Mouse (Mus musculus) kidney, postnatal 0 days (tissue): ENCODE results near the gene Ddx4. TPM values are rescaled to one million over a fixed set of nuclear protein-coding genes. Genes with fewer than 3 reads are reported as not detected.

Experiments
- ATAC-seq: fragments of 200-750 bp; cut with Nextera tagmentation; replicated peaks from 2 replicates; pipeline ENCODE4 v1.8.0; 2017; ENCODE audit warnings: low read depth, moderate number of reproducible peaks, moderate TSS enrichment, moderate library complexity; ENCODE audit not compliant: low FRiP score
- DNase-seq: peaks from one replicate; pipeline ENCODE4 v3.0.0-alpha.2; 2016; ENCODE audit warnings: low spot score
- H3K27ac ChIP-seq: fragments of 300-500 bp; sonication (generic); 2 replicates; pipeline ENCODE4 v1.5.1; 2014; ENCODE audit warnings: mild to moderate bottlenecking
- H3K27me3 ChIP-seq: fragments of 300-500 bp; sonication (generic); 2 replicates; pipeline ENCODE4 v1.6.1; 2014; ENCODE audit warnings: low read length, mixed read lengths; ENCODE audit not compliant: insufficient read depth
- H3K36me3 ChIP-seq: fragments of 300-500 bp; sonication (generic); 2 replicates; pipeline ENCODE4 v1.6.1; 2014; ENCODE audit warnings: low read length, mixed read lengths; ENCODE audit not compliant: insufficient read depth
- H3K4me1 ChIP-seq: fragments of 300-500 bp; sonication (generic); replicated peaks from 2 replicates; pipeline ENCODE4 v1.6.1; 2014; ENCODE audit warnings: antibody characterized with exemption, low read length, mixed read lengths; ENCODE audit not compliant: insufficient read depth
- H3K4me2 ChIP-seq: fragments of 300-500 bp; sonication (generic); 2 replicates; pipeline ENCODE4 v1.6.1; 2014; ENCODE audit warnings: mild to moderate bottlenecking, low read length, moderate library complexity, mixed read lengths
- H3K4me3 ChIP-seq: fragments of 300-500 bp; sonication (generic); replicated peaks from 2 replicates; pipeline ENCODE4 v1.5.1; 2014; ENCODE audit warnings: low read depth, low read length
- H3K9ac ChIP-seq: fragments of 300-500 bp; sonication (generic); 2 replicates; pipeline ENCODE4 v1.6.1; 2014; ENCODE audit warnings: low read depth, low read length
- H3K9me3 ChIP-seq: fragments of 300-500 bp; sonication (generic); replicated peaks from 2 replicates; pipeline ENCODE4 v1.6.1; 2016; ENCODE audit warnings: low read length, inconsistent platforms, mixed read lengths
- CTCF ChIP-seq: IDR thresholded peaks from 2 replicates; pipeline ENCODE4 v1.5.1; 2016; ENCODE audit warnings: antibody characterized with exemption, low read depth, mild to moderate bottlenecking, moderate library complexity
- WGBS: fragments of 180-500 bp; shearing (Covaris S2); extraction: QIAGEN DNeasy Blood & Tissue Kit; methylation state at CpG from one replicate; pipeline ENCODE4 v1.1.7; 2014; 5-methylcytosine and 5-hydroxymethylcytosine counted together
- polyA plus RNA-seq: library from polyadenylated mRNA; unstranded; fragments of >200 nt; fragmentation: Nextera tagmentation; extraction: Ambion mirVana; gene quantifications from 2 replicates; pipeline ENCODE4 v1.2.1, GENCODE M21; 2015

Ddx4 gene
- polyA plus RNA-seq, 1 experiment from 2014 or later: 0.47 TPM

DNA sequence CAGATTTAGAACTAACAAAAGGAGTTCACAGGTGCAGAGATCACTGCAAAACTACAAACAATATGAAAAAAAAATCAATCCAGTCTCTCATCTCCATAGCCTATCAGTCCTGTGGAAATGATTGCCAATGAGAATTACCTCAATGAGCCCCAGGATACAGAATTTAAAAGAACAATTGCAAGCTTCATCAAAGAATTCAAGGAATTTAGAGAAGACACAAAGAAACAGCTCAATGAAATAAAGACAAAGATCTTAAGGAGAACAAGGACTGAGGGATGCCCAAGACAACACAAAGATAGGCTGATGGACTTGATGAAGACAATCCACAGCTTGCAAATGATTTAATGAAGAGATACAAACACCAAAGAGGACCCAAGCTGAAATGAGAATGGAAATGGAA, 78.5 kb downstream of the Ddx4 start:
- no peak overlapping the region for H3K9ac ChIP-seq
- H3K4me2 ChIP-seq: no peak overlapping the region
- H3K4me3 ChIP-seq: no peak overlapping the region
- no peak for DNase-seq
- no peak overlapping the region for H3K27ac ChIP-seq
- no peaks in the 10 kb centered on the region for H3K36me3 ChIP-seq
- no peak for ATAC-seq
- no peaks in the 10 kb centered on the region for H3K9me3 ChIP-seq
- H3K4me1 ChIP-seq: no peaks in the 10 kb centered on the region
- no peaks in the 10 kb centered on the region for H3K27me3 ChIP-seq
- TF ChIP-seq CTCF: no peak

DNA sequence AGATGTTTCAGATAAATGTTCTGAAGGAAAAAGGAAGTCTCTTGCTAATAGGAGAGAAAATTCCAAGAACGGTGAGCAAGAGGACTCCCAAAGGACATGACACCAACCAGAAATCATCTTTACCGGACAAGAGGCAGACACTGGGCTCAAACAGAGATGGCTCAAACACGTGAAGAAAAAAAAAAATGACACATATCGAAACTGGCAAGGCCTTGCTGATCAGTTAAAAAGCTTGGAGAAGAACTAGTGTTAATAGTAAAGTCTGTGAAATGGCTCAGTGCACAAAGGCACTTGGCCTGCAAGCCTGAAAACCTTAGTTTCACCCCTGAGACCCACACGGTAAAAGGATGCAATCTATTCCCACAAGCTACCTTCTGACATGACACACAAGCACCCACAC, 81.5 kb downstream of the Ddx4 start:
- H3K4me2 ChIP-seq: no peak overlapping the region
- H3K4me1 ChIP-seq: no peaks in the 10 kb centered on the region
- H3K36me3 ChIP-seq: no peaks in the 10 kb centered on the region
- ATAC-seq: no peak
- no peak overlapping the region for H3K27ac ChIP-seq
- H3K9me3 ChIP-seq: no peaks in the 10 kb centered on the region
- no peak for DNase-seq
- no peak overlapping the region for H3K4me3 ChIP-seq
- H3K27me3 ChIP-seq: no peaks in the 10 kb centered on the region
- TF ChIP-seq CTCF: no peak
- H3K9ac ChIP-seq: no peak overlapping the region
- WGBS: 59% methylated on average over 5 of the region's 5 CpGs

DNA sequence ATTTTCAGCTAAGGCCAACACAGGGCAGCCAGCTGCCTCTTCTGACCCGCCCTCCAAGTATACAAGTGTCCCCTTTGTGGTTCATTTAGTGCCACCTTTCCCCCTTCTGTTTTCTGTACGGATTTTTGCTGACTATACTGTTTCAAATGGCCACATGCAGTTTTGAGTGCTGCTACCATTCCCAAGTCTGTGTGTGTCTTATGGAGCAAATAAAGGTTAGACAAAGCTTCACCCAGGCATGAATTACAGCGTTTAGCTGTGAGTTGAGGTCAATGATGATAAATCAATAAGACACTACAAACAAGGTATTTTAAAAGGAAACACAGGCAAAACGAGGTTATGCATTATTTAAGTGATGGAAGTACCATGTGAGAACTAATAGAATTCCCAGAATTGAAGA, 82.7 kb downstream of the Ddx4 start:
- Histone ChIP-seq H3K27me3 (no peaks in the 10 kb centered on the region), H3K9ac (no peak overlapping the region), H3K4me1 (no peaks in the 10 kb centered on the region), H3K9me3 (no peaks in the 10 kb centered on the region), H3K36me3 (no peaks in the 10 kb centered on the region), H3K4me3 (no peak overlapping the region), H3K27ac (no peak overlapping the region), H3K4me2 (no peak overlapping the region)
- ATAC-seq (no peak), DNase-seq (no peak)
- no peak for TF ChIP-seq CTCF
- 30% methylated on average over 4 of the region's 4 CpGs for WGBS

DNA sequence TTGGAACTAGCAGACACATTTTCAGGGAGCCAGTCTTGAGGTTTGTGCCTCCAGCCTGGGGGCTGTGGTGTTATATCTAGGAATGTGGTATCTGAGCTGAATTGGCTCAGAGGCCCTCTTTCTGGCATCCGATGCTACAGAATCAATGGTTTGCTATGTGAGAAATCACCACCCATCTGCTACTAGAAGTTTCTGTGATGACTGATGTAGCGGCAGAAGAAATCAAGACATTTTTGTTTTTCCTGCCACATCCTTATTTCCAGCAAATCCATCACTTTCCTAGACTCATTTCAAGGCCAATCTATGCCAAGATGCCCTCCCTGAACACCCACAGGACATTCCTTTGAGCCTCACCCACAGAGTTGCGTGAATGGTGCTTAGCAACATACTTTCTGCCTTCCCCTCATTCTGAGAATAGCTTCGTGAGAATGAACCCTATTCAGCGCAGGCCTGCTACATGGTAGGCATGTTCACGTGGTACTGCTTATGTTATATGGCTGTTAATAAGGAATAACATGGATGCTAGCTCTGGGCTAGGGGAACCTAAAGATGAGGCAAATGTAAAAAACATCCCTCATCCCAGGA, 91.6 kb downstream of the Ddx4 start:
- H3K27me3 ChIP-seq: no peaks in the 10 kb centered on the region
- no peak overlapping the region for H3K4me2 ChIP-seq
- TF ChIP-seq CTCF: no peak
- no peaks in the 10 kb centered on the region for H3K9me3 ChIP-seq
- H3K27ac ChIP-seq: no peak overlapping the region
- no peaks in the 10 kb centered on the region for H3K4me1 ChIP-seq
- no peak for ATAC-seq
- H3K9ac ChIP-seq: no peak overlapping the region
- DNase-seq: no peak
- no peak overlapping the region for H3K4me3 ChIP-seq
- 91% methylated on average over 6 of the region's 6 CpGs for WGBS
- H3K36me3 ChIP-seq: no peaks in the 10 kb centered on the region

GRCm38 (mm10) chr13:112556501-112556900, 95.8 kb downstream of the Ddx4 start:
- Histone ChIP-seq H3K27ac (no peak overlapping the region), H3K4me2 (no peak overlapping the region), H3K27me3 (no peaks in the 10 kb centered on the region), H3K4me1 (no peaks in the 10 kb centered on the region), H3K9me3 (no peaks in the 10 kb centered on the region), H3K9ac (no peak overlapping the region), H3K4me3 (no peak overlapping the region), H3K36me3 (no peaks in the 10 kb centered on the region)
- TF ChIP-seq CTCF: no peak
- 10% methylated on average over 2 of the region's 2 CpGs for WGBS
- DNase-seq (no peak), ATAC-seq (no peak)

GRCm38 (mm10) chr13:112553304-112553703, 99.0 kb downstream of the Ddx4 start:
- Histone ChIP-seq H3K4me3 (no peak overlapping the region), H3K27ac (no peak overlapping the region), H3K36me3 (no peaks in the 10 kb centered on the region), H3K9ac (no peak overlapping the region), H3K4me1 (no peaks in the 10 kb centered on the region), H3K9me3 (no peaks in the 10 kb centered on the region), H3K4me2 (no peak overlapping the region), H3K27me3 (no peaks in the 10 kb centered on the region)
- 91% methylated on average over 5 of the region's 5 CpGs for WGBS
- TF ChIP-seq CTCF: no peak
- no peak for ATAC-seq
- no peak for DNase-seq
